Mouse (Mus musculus): ENCODE data around the gene Srr.
A peak's percentile ranks its signal among the peaks of the same experiment; 100 is the strongest.

Gene Srr

DNA sequence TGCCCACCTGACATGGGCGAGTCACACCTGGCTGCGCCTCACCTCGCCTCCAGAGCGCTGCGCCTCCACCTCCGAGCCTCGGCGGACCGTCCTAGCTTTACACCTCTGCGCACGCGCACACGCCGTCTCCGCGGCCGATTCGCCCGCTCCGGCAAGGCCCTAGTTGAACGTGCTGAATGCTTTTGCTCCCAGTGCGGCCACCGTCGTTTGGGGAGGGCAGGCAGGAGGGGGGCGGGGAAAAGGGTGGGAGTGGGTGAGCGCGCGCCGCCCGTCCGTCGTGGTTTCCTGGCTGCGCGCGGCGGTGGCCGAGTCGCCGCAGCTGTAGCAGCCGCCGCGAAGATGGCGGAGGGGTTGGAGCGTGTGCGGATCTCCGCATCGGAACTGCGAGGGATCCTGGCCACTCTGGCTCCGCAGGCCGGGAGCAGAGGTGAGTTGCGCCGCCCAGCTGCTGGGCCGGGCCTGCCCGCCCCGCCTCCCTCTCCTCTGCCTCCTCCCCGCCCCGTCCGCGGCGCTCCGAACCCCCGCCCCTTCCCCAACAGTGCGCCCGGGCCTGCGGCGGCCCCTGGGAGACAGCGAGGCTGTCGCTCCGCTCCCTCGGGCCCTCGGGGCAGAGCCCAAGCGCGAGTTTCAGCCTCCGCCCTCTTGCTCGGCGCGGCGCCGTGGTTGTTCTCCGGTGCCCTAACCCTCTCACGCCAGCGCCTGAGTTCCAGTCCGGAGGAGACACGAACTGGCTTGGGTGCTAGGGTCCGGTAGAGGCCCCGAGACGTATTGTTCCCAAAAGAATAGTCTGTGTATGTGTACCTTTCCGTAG lies at the start of gene Srr, which contains the start of gene Smg6:
Gene Srr, minus strand, starts transcription at position 372 of the 811 bp plus-strand sequence.
Gene Smg6, plus strand, starts transcription at position 247 of the 811 bp plus-strand sequence.
- peak; percentile 91 for DNase-seq (ENCODE audit: low spot score)

DNA sequence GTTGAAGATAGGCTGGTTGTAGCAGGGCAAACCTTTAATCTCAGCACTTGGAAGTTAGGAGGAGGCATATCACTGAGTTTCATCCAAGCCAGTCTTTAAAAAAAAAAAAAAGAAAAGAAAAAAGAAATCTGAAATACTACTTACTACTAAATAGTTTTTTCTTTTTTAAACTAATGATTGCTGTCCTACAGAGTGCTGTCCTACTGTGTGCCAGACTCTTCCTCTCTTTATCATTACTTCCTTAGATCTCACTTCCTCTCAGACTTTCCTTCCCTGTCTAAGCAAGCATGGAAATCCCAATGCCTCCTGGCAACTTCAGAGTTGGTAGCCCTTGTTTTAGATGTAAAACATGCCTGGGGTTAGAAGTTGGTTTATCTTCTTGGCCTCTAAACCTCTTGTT lies 48.9 kb upstream of the Srr start:
- no peak for DNase-seq (ENCODE audit: low spot score)

DNA sequence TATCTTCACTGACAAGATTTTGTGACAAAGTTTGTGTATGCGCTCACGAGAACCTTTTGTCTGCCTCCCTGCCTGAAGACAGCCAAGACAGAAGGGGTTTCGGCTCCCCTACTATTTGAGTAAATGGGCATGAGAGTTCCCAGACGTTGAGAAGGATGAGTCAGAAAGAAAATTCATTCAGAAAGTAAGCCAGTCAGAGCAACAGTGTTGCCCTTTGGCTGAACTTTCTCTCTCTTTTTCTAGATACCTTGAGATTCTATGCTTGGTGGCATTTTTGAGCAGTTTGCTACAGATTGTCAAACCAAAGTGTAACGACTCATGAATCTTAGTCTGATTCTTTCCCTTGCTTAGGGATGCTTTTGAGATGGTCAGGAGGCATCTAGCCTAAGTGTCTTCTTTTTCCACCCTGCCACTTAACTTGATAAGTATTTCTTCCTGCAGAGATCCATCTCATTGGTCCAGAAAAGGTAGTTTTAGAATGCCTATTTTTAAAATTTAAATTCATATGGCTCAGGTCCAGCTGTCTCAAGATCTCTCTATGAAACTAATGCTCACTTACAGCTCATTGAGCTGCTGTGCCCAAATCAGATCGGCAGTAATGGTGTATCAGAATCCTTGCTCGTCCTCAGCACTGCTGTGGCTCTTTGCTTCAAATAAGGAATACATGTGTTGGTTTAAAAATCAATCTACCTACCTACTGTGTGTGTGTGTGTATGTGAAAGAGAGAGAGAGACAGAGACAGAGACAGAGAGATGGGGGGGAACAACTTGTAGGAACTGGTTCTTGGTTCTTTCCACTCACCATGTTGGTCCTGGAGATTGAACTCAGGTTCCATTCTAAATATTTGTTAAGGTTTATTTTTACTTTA lies 47.8 kb upstream of the Srr start:
- DNase-seq (ENCODE audit: low spot score), result no peak

GRCm38 (mm10) chr11:74965516-74965915 lies 39.8 kb upstream of the Srr start:
- no peak for DNase-seq (ENCODE audit: low spot score)

DNA sequence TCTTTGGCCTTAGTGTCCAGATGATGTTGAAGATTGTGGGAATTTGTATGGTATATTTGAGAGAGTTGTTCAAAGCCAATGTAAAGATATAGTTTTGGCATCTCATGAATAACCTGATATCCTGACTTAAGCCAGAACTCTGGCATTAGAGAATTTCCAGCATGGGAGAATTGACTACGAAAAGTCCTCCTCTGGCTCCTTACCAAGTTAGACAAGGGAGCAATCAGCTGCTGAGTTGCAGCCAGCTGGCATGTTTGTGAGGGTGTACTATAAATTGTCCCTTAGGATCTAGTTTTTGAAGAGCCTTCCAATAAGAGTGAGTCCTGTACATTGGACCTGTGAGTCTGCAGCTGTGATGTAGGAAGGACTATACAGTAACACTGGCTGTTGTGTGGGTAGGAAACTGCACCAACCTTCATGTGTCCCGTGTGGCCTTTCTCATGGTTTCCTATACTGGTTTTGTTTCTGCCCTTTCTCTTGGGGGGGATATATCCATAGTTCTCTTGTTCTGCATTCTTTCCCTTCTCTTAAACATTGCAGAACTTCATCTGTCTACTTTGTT lies 37.2 kb upstream of the Srr start:
- no peak for DNase-seq (ENCODE audit: low spot score)

DNA sequence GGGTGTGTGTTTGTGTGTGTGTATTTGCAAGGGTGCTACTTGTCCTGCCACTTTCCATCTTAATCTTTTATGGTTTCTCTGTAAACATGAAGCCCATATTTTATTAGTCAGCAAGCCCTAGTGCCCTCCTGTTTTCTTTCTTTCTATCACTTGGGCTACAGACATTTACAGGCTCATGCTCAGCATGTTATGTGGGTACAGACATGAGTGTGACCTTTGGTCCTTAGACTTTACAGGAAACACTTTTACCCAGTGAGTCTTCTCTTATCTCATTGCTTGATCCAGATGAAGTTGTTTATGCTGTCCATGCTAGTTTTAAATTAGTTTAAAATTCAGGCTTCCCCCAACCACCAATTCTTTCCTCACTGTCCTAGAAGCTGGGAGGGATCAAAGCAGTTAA lies 36.2 kb upstream of the Srr start:
- DNase-seq (ENCODE audit: low spot score), result no peak

GRCm38 (mm10) chr11:74960031-74960551 lies 34.3 kb upstream of the Srr start:
- no peak for DNase-seq (ENCODE audit: low spot score)

- no peak for DNase-seq (ENCODE audit: low spot score)
Observed at GRCm38 (mm10) chr11:74959501-74959900, 33.8 kb upstream of the Srr start.

DNA sequence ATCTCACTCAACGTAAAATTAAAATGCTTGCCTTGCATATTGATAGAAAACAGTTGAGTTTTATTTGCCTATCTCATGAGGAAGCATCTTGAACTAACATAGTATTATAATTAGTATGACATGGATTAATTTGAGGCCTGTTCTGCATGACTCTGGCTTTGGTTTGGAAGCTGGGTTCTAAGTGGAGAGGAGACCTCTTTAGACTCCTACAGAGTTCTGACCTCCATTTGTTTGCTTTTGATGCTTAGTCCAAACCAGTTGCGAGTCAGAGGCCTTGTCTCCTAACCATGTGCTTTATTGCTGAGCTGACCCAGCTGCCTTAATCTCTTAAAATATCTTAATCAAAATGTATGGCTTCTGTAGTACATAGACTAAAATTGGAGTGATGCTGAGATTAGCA lies 31.9 kb upstream of the Srr start:
- no peak for DNase-seq (ENCODE audit: low spot score)

- DNase-seq (ENCODE audit: low spot score), result no peak
Observed at GRCm38 (mm10) chr11:74956006-74956405, 30.3 kb upstream of the Srr start.

- no peak for DNase-seq (ENCODE audit: low spot score)
Observed at GRCm38 (mm10) chr11:74954901-74955300, 29.2 kb upstream of the Srr start.

- DNase-seq (ENCODE audit: low spot score), result no peak
Observed at GRCm38 (mm10) chr11:74946348-74946747, 20.6 kb upstream of the Srr start.

DNA sequence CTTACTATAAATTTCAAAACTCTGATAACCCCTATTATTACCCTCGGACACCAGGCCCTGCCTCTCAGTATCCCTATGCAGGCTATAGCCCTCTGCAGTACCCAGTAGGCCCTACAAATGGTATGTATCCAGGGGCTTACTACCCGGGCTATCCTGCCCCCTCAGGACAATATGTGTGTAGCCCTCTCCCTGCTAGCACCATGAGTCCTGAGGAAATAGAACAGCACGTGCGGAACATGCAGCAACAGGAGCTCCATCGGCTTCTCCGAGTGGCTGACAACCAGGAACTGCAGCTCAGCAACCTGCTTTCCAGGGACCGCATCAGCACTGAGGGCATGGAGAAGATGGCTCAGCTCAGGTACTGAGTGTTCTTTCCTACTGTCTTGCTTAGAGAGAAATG lies 4.6 kb upstream of the Srr start:
- no peak for DNase-seq (ENCODE audit: low spot score)

DNA sequence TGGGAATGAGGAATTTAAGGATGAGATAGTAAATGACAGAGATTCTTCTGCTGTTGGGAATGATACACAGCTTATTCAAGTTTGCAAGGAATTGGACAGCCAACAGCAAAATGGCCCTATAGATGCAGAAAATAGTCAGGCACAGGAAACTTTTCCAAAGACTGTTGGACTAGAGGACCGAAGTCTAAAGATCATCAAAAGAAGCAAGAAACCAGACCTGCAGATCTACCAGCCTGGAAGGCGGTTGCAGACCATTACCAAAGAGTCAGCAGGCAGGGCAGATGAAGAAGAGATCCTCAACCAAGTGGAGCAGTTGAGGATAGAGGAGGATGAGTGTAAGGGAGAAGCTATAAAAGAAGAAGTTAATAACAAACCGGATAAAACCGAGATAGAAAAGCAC lies 3.4 kb upstream of the Srr start:
- no peak for DNase-seq (ENCODE audit: low spot score)

DNA sequence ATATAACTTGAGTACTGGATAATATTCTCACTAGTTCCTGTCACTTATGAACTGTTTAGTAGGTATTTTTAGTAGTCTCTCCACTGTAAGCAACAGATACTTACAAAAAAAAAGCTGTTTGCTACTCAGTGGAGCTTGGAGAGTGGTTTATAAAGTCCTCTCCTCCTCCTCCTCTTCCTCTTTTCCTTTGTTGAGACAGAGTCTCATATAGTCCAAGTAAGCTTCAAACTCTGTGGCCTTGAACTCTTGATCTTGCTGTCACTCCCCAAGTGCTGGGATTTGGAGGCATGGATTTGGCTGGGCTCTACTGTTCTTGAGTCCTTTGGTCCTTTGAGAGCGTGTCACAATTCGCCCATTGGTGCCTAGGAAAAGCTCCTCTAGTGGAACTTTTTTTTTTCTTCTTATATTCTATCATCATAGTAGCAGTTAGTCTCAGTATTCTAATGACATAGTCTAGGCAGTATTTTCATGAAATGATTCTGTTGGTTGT lies 1.5 kb upstream of the Srr start:
- no peak for DNase-seq (ENCODE audit: low spot score)

GRCm38 (mm10) chr11:74926388-74927005 lies 749 bp upstream of the Srr start:
- no peak for DNase-seq (ENCODE audit: low spot score)

DNA sequence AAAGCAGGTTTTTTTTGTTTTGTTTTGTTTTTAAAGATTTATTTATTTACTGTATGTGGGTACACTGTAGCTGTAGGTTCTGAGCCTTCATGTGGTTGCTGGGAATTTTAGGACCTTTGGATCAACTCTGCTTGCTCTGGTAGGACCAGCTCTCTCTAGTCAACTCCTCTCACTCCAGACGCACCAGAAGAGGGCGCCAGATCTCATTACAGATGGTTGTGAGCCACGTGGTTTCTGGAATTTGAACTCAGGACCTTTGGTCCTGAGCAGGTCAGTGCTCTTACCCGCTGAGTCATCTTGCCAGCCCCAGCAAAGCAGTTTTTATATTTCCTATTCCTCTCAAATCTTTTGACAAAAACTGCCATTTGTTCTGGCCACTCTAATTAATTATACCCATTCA lies 1.6 kb downstream of the Srr start:
- no peak for DNase-seq (ENCODE audit: low spot score)

DNA sequence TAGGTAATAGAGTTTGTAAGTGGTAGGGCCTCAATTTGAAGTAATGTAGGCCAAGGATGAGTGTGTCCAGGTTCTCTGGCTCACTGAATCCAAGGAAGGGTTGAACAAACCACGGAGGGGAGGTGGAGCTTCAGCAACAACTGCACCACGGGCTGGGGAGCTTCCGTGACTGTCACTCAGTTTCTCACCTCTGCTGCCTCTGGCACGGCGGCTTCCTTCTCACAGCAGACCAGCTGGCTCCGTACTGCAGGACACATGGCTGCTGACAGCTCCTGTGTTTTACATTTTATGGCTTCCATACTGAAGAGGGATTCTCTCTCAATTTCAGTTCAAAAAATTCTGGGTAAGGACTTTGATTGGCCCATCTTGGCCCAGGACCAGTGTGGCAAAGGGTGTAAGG lies 6.5 kb downstream of the Srr start:
- DNase-seq (ENCODE audit: low spot score), result no peak

GRCm38 (mm10) chr11:74912492-74912891 lies 13.3 kb downstream of the Srr start:
- DNase-seq (ENCODE audit: low spot score), result no peak

- DNase-seq (ENCODE audit: low spot score), result no peak
Observed at GRCm38 (mm10) chr11:74909978-74910377, 15.8 kb downstream of the Srr start.

GRCm38 (mm10) chr11:74908618-74909399 lies 16.9 kb downstream of the Srr start:
- DNase-seq (ENCODE audit: low spot score), result no peak
